Mouse (Mus musculus): ENCODE measurements around the gene Stra6. TPM values are rescaled to one million over a fixed set of nuclear protein-coding genes. Genes with fewer than 3 reads are reported as not detected.

Gene Stra6
- 8.3 and 16.1 TPM in 2 replicates for polyA plus RNA-seq (2021; fragmentation: Nextera tagmentation)
- long read RNA-seq, experiment 1, partial matches to known transcripts: 2 of 5 reads
- long read RNA-seq, experiment 1, other reads (novel, unspliced or antisense): 3 of 5 reads
- long read RNA-seq, experiment 2, partial matches to known transcripts: 10 of 13 reads
- long read RNA-seq, experiment 2, other reads (novel, unspliced or antisense): 3 of 13 reads

DNA sequence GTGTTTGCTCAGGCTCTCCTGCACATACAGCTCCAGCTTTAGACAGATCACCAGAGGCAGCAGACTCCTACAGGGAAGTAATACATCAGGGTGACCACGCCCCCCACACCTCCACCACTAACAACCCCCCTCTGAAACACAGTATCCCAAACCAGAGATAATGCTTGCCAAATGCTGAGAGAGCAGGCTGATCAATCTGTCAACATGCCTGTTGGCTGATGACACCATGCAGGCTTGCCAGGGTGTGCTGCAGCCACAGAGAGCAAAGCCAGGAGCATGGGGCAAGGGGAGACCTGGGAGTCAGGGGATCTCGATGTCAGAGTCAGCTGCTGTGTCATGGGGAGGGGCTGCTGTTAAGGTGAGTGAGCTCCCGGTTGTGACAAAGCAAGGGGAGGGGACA lies at the start of gene Stra6:
TSS of gene Stra6 (plus strand) at position 258 of the 400 bp plus-strand sequence.

GRCm38 (mm10) chr9:58118671-58119070 lies 55.1 kb downstream of the Stra6 start, which contains the start of gene Ccdc33:
Ccdc33 (minus strand) TSS chr9:58118823.

Other genes with a start within 250 kb of the Stra6 start
- gene Arid3b, start 227.0 kb upstream of the Stra6 start, polyA plus RNA-seq (2021; fragmentation: Nextera tagmentation): 1.2 and 1.6 TPM in 2 replicates
- gene Ubl7, start 152.8 kb upstream of the Stra6 start, polyA plus RNA-seq (2021; fragmentation: Nextera tagmentation): 157 and 188 TPM in 2 replicates
- gene Sema7a, start 123.7 kb upstream of the Stra6 start, polyA plus RNA-seq (2021; fragmentation: Nextera tagmentation): 10.7 and 15.7 TPM in 2 replicates
- gene Cyp11a1, start 57.4 kb upstream of the Stra6 start, polyA plus RNA-seq (2021; fragmentation: Nextera tagmentation): 1.0 and 1.1 TPM in 2 replicates
- 1.2 and 2.4 TPM in 2 replicates for gene Ccdc33, start 55.0 kb downstream of the Stra6 start, polyA plus RNA-seq (2021; fragmentation: Nextera tagmentation)
- gene Islr, start 140.5 kb downstream of the Stra6 start, polyA plus RNA-seq (2021; fragmentation: Nextera tagmentation): 10.2 and 15.0 TPM in 2 replicates
- gene Islr2, start 140.5 kb downstream of the Stra6 start, polyA plus RNA-seq (2021; fragmentation: Nextera tagmentation): 10.4 and 11.9 TPM in 2 replicates
- 5.5 and 6.0 TPM in 2 replicates for gene Pml, start 186.0 kb downstream of the Stra6 start, polyA plus RNA-seq (2021; fragmentation: Nextera tagmentation)
- 69.6 and 74.3 TPM in 2 replicates for gene Stoml1, start 189.4 kb downstream of the Stra6 start, polyA plus RNA-seq (2021; fragmentation: Nextera tagmentation)
- 0.90 and 1.6 TPM in 2 replicates for gene Loxl1, start 249.4 kb downstream of the Stra6 start, polyA plus RNA-seq (2021; fragmentation: Nextera tagmentation)

All from layer of hippocampus, adult 6 months (tissue).